Mouse (Mus musculus) embryonic facial prominence, embryonic 12.5 days (tissue): Measurements from ENCODE around the gene Lyrm7. TPM values are rescaled to one million over a fixed set of nuclear protein-coding genes. Genes with fewer than 3 reads are reported as not detected.

Experiments
- ATAC-seq: fragments of 200-750 bp; cut with Nextera tagmentation; 2 replicates; pipeline ENCODE4 v1.8.0; 2017; ENCODE audit not compliant: insufficient number of reproducible peaks, insufficient read depth, low FRiP score, low TSS enrichment
- H3K27ac ChIP-seq: fragments of 300-500 bp; sonication (generic); 2 replicates; pipeline ENCODE4 v1.5.1; 2016; ENCODE audit warnings: mild to moderate bottlenecking
- H3K27me3 ChIP-seq: fragments of 300-500 bp; sonication (generic); 2 replicates; pipeline ENCODE4 v1.6.1; 2016; ENCODE audit warnings: mild to moderate bottlenecking, moderate library complexity
- H3K36me3 ChIP-seq: fragments of 300-500 bp; sonication (generic); 2 replicates; pipeline ENCODE4 v1.6.1; 2016; ENCODE audit warnings: mild to moderate bottlenecking
- H3K4me1 ChIP-seq: fragments of 300-500 bp; sonication (generic); 2 replicates; pipeline ENCODE4 v1.6.1; 2016
- H3K4me2 ChIP-seq: fragments of 300-500 bp; sonication (generic); replicated peaks from 2 replicates; pipeline ENCODE4 v1.6.1; 2016; ENCODE audit warnings: mild to moderate bottlenecking, moderate library complexity
- H3K4me3 ChIP-seq: fragments of 300-500 bp; sonication (generic); 2 replicates; pipeline ENCODE4 v1.5.1; 2016; ENCODE audit warnings: mild to moderate bottlenecking
- H3K9ac ChIP-seq: fragments of 300-500 bp; sonication (generic); 2 replicates; pipeline ENCODE4 v1.6.1; 2016; ENCODE audit warnings: mild to moderate bottlenecking, moderate library complexity
- H3K9me3 ChIP-seq: fragments of 300-500 bp; sonication (generic); 2 replicates; pipeline ENCODE4 v1.6.1; 2016; ENCODE audit warnings: mild to moderate bottlenecking, moderate library complexity
- WGBS: fragments of 180-500 bp; shearing (Covaris S2); methylation state at CpG from one replicate; pipeline ENCODE4 v1.1.7; 2016; 5-methylcytosine and 5-hydroxymethylcytosine counted together
- polyA plus RNA-seq: library from polyadenylated mRNA; unstranded; fragments of >200 nt; fragmentation: Nextera tagmentation; extraction: Ambion mirVana; gene quantifications from 2 replicates; pipeline ENCODE4 v1.2.1, GENCODE M21; 2016

Lyrm7 gene
- polyA plus RNA-seq, 1 experiment from 2014 or later, result 10.2 TPM

DNA sequence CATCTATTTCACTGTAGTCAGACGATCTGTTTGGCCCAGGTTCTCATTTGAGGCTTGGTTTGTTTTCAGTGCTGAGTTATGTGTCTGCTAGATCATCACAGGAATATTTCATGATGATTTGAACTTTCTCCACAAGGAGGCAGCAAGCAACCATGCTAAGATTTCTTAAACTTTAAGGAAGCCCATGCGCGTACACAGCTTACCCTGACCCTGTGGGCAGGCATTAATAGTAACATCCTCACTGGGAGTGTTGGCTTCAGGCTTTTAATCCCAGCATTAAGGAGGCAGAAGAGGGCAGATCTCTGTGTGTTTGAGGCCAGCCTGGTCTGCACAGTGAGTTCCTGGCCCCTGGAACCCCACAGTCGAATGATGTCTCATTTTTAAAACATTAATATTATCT, 18.7 kb upstream of the Lyrm7 start:
- WGBS, result 35% methylated on average over 4 of the region's 4 CpGs
- no peaks in the 10 kb centered on the region for H3K9me3 ChIP-seq
- H3K9ac ChIP-seq, result no peak overlapping the region
- H3K36me3 ChIP-seq, result peaks cover 3% of the 10 kb centered on the region; the same call in 1 of the 2 replicates
- no peak overlapping the region for H3K4me2 ChIP-seq
- H3K4me1 ChIP-seq, result peaks cover under 1% of the 10 kb centered on the region; the same call in 1 of the 2 replicates
- H3K4me3 ChIP-seq, result no peak overlapping the region
- H3K27ac ChIP-seq, result no peak overlapping the region
- no peak for ATAC-seq
- no peaks in the 10 kb centered on the region for H3K27me3 ChIP-seq

- Histone ChIP-seq H3K4me2 (no peak overlapping the region), H3K9ac (no peak overlapping the region), H3K36me3 (peaks cover 9% of the 10 kb centered on the region), H3K4me1 (no peaks in the 10 kb centered on the region), H3K4me3 (no peak overlapping the region), H3K9me3 (no peaks in the 10 kb centered on the region), H3K27me3 (no peaks in the 10 kb centered on the region), H3K27ac (no peak overlapping the region)
- no peak for ATAC-seq
- WGBS, result 78% methylated on average over 6 of the region's 6 CpGs
These were observed 18.2 kb upstream of the Lyrm7 start for GRCm38 (mm10) chr11:54878893-54879292.

GRCm38 (mm10) chr11:54876031-54876430, 15.3 kb upstream of the Lyrm7 start:
- Histone ChIP-seq H3K27ac (no peak overlapping the region), H3K9me3 (no peaks in the 10 kb centered on the region), H3K27me3 (no peaks in the 10 kb centered on the region), H3K36me3 (peaks cover 35% of the 10 kb centered on the region), H3K4me1 (no peaks in the 10 kb centered on the region), H3K4me2 (no peak overlapping the region), H3K4me3 (no peak overlapping the region), H3K9ac (no peak overlapping the region)
- no peak for ATAC-seq
- 82% methylated on average over 5 of the region's 5 CpGs for WGBS

DNA sequence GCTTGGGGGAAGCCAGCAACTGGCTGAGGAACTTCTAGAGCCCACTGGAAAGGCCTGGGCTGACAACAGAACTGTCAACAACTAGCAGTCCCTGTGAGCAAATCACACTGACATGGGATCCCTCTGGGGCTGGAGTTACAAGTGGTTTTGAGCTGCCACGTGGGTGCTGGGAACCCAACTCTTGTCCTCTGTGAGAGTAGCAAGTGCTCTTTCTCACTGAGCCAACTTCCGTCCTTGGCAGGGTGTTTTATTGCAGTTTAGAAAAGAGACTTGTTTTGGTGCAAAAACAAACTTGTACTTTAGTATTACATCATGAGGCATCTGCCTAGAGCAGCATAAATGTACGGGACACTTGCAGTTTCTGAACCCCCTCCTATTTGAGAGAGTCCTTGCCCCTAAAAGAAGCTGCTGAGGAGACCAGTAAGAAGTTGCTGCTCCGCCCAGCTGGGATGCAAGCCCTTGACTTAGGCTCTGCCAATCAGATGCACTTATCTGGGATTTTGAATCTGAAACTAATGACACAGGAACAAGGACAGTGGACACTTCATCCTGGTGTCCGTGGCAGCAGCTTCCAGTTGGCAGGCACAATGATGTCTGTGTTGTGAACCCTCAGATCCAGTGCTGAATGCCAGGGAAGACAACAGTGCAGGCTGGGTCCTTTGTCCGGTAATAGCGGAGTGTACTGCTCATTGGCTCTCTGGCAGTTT, 11.3 kb upstream of the Lyrm7 start:
- 78% methylated on average over 7 of the region's 7 CpGs for WGBS
- H3K36me3 ChIP-seq, result peaks cover 51% of the 10 kb centered on the region
- no peak overlapping the region for H3K4me3 ChIP-seq
- no peaks in the 10 kb centered on the region for H3K27me3 ChIP-seq
- H3K9me3 ChIP-seq, result no peaks in the 10 kb centered on the region
- no peak overlapping the region for H3K27ac ChIP-seq
- H3K9ac ChIP-seq, result no peak overlapping the region
- peaks cover 14% of the 10 kb centered on the region; the same call in 1 of the 2 replicates for H3K4me1 ChIP-seq
- H3K4me2 ChIP-seq, result no peak overlapping the region
- ATAC-seq, result no peak

DNA sequence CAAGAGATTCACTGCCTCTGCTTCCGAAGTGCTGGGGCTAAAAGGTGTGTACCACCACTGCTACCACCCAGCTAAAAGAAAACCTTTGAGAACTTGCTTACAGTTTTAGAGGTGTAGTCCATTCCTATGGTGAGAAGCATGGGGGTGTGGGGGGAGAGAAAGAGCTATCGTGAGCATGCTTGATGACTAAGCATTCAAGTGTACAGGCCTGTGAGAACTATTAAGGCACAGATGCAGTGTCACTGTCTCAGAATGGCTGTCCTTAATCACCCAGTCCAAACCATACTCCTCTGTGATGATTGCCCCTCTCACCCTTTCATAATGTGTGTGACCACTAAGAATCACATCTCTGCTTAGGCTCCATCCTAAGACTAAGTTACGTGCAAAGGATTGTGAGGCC, 8.6 kb upstream of the Lyrm7 start:
- no peak overlapping the region for H3K4me3 ChIP-seq
- H3K27me3 ChIP-seq, result no peaks in the 10 kb centered on the region
- no peaks in the 10 kb centered on the region for H3K9me3 ChIP-seq
- 87% methylated on average over 3 of the region's 3 CpGs for WGBS
- no peak overlapping the region for H3K9ac ChIP-seq
- peaks cover 14% of the 10 kb centered on the region; the same call in 1 of the 2 replicates for H3K4me1 ChIP-seq
- no peak overlapping the region for H3K4me2 ChIP-seq
- H3K27ac ChIP-seq, result no peak overlapping the region
- peaks cover 47% of the 10 kb centered on the region for H3K36me3 ChIP-seq
- no peak for ATAC-seq

DNA sequence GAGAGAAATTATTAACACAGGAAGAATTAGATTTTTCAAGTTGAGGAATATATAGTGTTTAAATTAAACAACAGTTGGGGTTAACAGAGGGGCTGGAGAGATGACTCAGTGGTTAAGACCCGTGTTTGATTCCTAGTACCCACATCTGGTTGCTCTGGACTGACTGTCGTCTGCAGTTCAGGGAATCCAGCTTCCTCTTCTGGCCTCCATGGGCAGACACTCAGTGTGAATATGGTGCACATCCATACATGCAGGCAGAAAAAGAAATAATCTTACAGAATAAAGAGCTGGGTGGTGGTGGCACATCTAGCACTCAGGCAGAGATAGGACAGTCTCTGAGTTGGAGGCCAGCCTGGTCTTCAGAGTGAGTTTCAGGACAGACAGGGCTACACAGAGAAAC, 7.7 kb upstream of the Lyrm7 start:
- H3K9ac ChIP-seq, result no peak overlapping the region
- no peak overlapping the region; the same call in 1 of the 2 replicates for H3K4me2 ChIP-seq
- no peaks in the 10 kb centered on the region for H3K27me3 ChIP-seq
- peaks cover 14% of the 10 kb centered on the region; the same call in 1 of the 2 replicates for H3K4me1 ChIP-seq
- H3K27ac ChIP-seq, result no peak overlapping the region
- no peak overlapping the region for H3K4me3 ChIP-seq
- no peak for ATAC-seq
- H3K36me3 ChIP-seq, result peaks cover 38% of the 10 kb centered on the region
- WGBS, result 59% methylated on average over 2 of the region's 2 CpGs
- no peaks in the 10 kb centered on the region for H3K9me3 ChIP-seq

DNA sequence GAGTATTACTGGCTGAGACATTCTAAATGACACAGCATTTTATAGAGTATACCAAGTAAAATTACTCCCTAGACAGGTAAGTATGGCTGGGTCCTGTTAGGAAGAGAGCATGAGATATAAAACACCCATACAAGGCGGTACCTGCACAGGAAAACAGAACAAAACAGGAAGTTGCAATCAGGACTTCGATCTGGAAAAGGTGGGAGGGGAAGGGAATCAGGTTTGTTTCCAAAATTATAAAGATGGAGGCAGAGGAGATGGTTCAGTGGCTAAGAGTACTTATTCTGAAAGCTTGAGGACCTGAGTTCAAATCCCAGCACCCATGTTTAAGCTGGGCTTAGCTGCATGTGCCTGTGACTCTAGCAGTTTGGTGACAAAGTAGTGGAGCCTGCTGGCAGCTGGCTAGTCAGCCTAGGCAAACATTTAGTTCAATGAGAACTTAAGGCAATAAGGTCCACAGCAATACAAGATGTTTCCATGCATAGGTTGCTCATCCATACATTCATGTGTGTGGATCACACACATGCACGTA, 7.3 kb upstream of the Lyrm7 start:
- H3K36me3 ChIP-seq, result peaks cover 33% of the 10 kb centered on the region
- 78% methylated on average over 3 of the region's 3 CpGs for WGBS
- no peak for ATAC-seq
- no peak overlapping the region for H3K4me3 ChIP-seq
- no peak overlapping the region for H3K9ac ChIP-seq
- peak overlapping the region; percentile 59 for H3K4me2 ChIP-seq
- H3K4me1 ChIP-seq, result peaks cover 14% of the 10 kb centered on the region; the same call in 1 of the 2 replicates
- no peak overlapping the region for H3K27ac ChIP-seq
- no peaks in the 10 kb centered on the region for H3K9me3 ChIP-seq
- H3K27me3 ChIP-seq, result no peaks in the 10 kb centered on the region

DNA sequence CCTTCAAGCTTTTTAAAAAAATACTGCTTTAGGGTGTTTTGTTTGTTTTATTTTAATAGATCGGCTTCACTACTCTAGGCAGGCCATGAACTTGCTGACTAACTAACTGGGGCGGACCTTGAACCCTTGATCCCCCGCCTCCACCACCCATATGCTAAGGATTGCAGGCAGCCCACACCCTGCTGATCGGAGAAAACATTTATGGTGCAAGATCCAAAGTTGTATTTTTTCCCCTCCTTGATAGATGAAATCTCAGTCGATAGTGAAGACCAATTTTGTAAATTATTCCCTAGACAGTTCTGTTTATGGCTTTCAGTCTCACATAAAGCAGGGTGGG, 6.3 kb upstream of the Lyrm7 start:
- no peaks in the 10 kb centered on the region for H3K27me3 ChIP-seq
- H3K27ac ChIP-seq, result peak overlapping the region; percentile 89
- H3K9me3 ChIP-seq, result no peaks in the 10 kb centered on the region
- ATAC-seq, result no peak
- H3K4me1 ChIP-seq, result peaks cover 14% of the 10 kb centered on the region; the same call in 1 of the 2 replicates
- H3K9ac ChIP-seq, result peak overlapping the region; percentile 97
- peak overlapping the region; percentile 90 for H3K4me3 ChIP-seq
- peaks cover 26% of the 10 kb centered on the region for H3K36me3 ChIP-seq
- peak overlapping the region; percentile 59 for H3K4me2 ChIP-seq
- 4% methylated on average over 5 of the region's 5 CpGs for WGBS

- Histone ChIP-seq H3K9me3 (no peaks in the 10 kb centered on the region), H3K27me3 (no peaks in the 10 kb centered on the region), H3K4me1 (peaks cover 14% of the 10 kb centered on the region; the same call in 1 of the 2 replicates), H3K27ac (peak within 1 kb of the TSS; percentile 89), H3K36me3 (peaks cover 20% of the 10 kb centered on the region), H3K4me3 (peak within 1 kb of the TSS; percentile 90), H3K9ac (peak within 1 kb of the TSS; percentile 97), H3K4me2 (peak within 1 kb of the TSS; percentile 59)
- peak; percentile 83 for ATAC-seq
- under 1% methylated on average over 105 of the region's 107 CpGs for WGBS
These were observed 5.7 kb upstream of the Lyrm7 start, which contains the start of gene Hint1 for GRCm38 (mm10) chr11:54866119-54867048. TSS of gene Hint1 (plus strand) at chr11:54866383.

- peak overlapping the region; percentile 97 for H3K9ac ChIP-seq
- H3K4me1 ChIP-seq, result peaks cover 14% of the 10 kb centered on the region; the same call in 1 of the 2 replicates
- H3K36me3 ChIP-seq, result peaks cover 14% of the 10 kb centered on the region
- ATAC-seq, result no peak
- H3K9me3 ChIP-seq, result no peaks in the 10 kb centered on the region
- H3K4me3 ChIP-seq, result peak overlapping the region; percentile 90
- peak overlapping the region; percentile 89; the same call in 1 of the 2 replicates for H3K27ac ChIP-seq
- H3K4me2 ChIP-seq, result peak overlapping the region; percentile 59
- H3K27me3 ChIP-seq, result no peaks in the 10 kb centered on the region
- WGBS, result 68% methylated on average over 6 of the region's 6 CpGs
These were observed 4.8 kb upstream of the Lyrm7 start for GRCm38 (mm10) chr11:54865330-54866085.
